Mouse (Mus musculus): ENCODE measurements around the gene Usp1.
"Not testable (repeated sequence)": the region's sequence is repeated elsewhere in the genome, so short reads cannot be mapped to it uniquely, and the experiment has no call there.

Usp1 gene

GRCm38 (mm10) chr4:98978693-98979092 is 55.1 kb downstream of the Usp1 start:
- DNase-seq (ENCODE audit: low read depth in 2 of 2, low spot score in 2 of 2), result no peak

GRCm38 (mm10) chr4:98979976-98980375 is 56.4 kb downstream of the Usp1 start:
- DNase-seq (ENCODE audit: low read depth in 2 of 2, low spot score in 2 of 2), result not testable (repeated sequence)

- DNase-seq (ENCODE audit: low read depth in 2 of 2, low spot score in 2 of 2), result no peak
These were observed 61.1 kb downstream of the Usp1 start for GRCm38 (mm10) chr4:98984701-98985100.
